ENCODE assay signal across 8 mouse cellular contexts in the genomic region with DNA sequence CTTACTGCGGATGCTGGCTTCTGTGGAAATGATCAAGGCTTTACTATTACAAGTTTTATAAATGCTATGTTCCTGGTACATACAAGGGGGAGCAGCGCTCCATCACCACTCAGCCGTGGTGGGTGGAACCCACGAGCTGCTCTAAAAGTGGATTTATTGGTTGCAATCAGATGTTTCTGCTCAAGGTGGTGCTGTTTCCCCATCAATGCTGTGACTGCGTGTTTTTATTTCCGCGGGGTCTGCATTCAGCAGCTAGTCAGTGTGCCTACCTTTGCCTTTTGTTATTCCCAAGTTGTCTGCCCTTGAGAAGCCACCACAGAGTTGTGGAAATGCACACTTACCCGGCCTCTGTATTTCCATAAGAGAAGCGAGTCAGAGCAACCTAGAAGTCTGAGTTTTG.
A peak's percentile ranks its signal among the peaks of the same experiment; 100 is the strongest.
DNase-seq lines count a peak whose midpoint lies in the region; ATAC-seq lines count a peak whose summit lies in the region.

No protein-coding gene starts in this region.

- no peaks in the 10 kb centered on the region for H3K36me3 ChIP-seq in forebrain, embryonic 11.5 days (ENCODE audit: control insufficient read depth, insufficient read depth, low read length)
- H3K36me3 ChIP-seq in hindbrain, embryonic 14.5 days (replicated peaks; ENCODE audit: control insufficient read depth, insufficient read depth), result no peaks in the 10 kb centered on the region
- no peaks in the 10 kb centered on the region for H3K36me3 ChIP-seq in midbrain, embryonic 10.5 days

- H3K9me3 ChIP-seq in forebrain, embryonic 11.5 days (ENCODE audit: control insufficient read depth, low read length), result no peaks in the 10 kb centered on the region
- H3K9me3 ChIP-seq in hindbrain, embryonic 14.5 days (ENCODE audit: control insufficient read depth, low read length), result no peaks in the 10 kb centered on the region
- no peaks in the 10 kb centered on the region for H3K9me3 ChIP-seq in midbrain, embryonic 10.5 days (replicated peaks)

- no peak overlapping the region for H3K4me3 ChIP-seq in forebrain, embryonic 11.5 days (ENCODE audit: low read depth, low read length)
- no peak overlapping the region for H3K4me3 ChIP-seq in hindbrain, embryonic 14.5 days (replicated peaks; ENCODE audit: low read length)
- H3K4me3 ChIP-seq in midbrain, embryonic 10.5 days, result no peak overlapping the region

- no peak for ATAC-seq in cerebellum, adult (ENCODE audit: insufficient number of reproducible peaks, low FRiP score, low TSS enrichment)
- no peak; the same call in 1 of the 2 replicates for ATAC-seq in forebrain, embryonic 11.5 days (replicated peaks; ENCODE audit: low FRiP score)
- ATAC-seq in hindbrain, embryonic 14.5 days (ENCODE audit: low FRiP score), result peak; percentile 41; the same call in 1 of the 2 replicates

- H3K27ac ChIP-seq in forebrain, embryonic 11.5 days (ENCODE audit: low read depth, low read length), result no peak overlapping the region
- H3K27ac ChIP-seq in hindbrain, embryonic 14.5 days, result no peak overlapping the region
- H3K27ac ChIP-seq in midbrain, embryonic 10.5 days (replicated peaks), result no peak overlapping the region

- no peak overlapping the region for H3K9ac ChIP-seq in forebrain, embryonic 11.5 days (ENCODE audit: low read length)
- H3K9ac ChIP-seq in hindbrain, embryonic 14.5 days, result no peak overlapping the region

- whole genome bisulfite sequencing in forebrain, embryonic 11.5 days, result 27% methylated on average over 9 of the region's 9 CpGs
- WGBS in hindbrain, embryonic 14.5 days, result 23% methylated on average over 9 of the region's 9 CpGs
- WGBS in midbrain, embryonic 10.5 days, result 40% methylated on average over 9 of the region's 9 CpGs

- H3K4me2 ChIP-seq in forebrain, embryonic 11.5 days (ENCODE audit: low read depth, low read length, severe bottlenecking), result no peak overlapping the region
- no peak overlapping the region for H3K4me2 ChIP-seq in hindbrain, embryonic 14.5 days (replicated peaks)

- H3K4me1 ChIP-seq in forebrain, embryonic 11.5 days (replicated peaks; ENCODE audit: control insufficient read depth, insufficient read depth, low read length), result peaks cover 5% of the 10 kb centered on the region; the same call in 1 of the 2 replicates
- H3K4me1 ChIP-seq in hindbrain, embryonic 14.5 days (replicated peaks; ENCODE audit: control insufficient read depth, insufficient read depth, low read length), result peaks cover 13% of the 10 kb centered on the region; the same call in 1 of the 2 replicates
- peaks cover 19% of the 10 kb centered on the region for H3K4me1 ChIP-seq in midbrain, embryonic 10.5 days

- H3K27me3 ChIP-seq in forebrain, embryonic 11.5 days (ENCODE audit: control insufficient read depth, insufficient read depth, low read length), result no peaks in the 10 kb centered on the region
- no peaks in the 10 kb centered on the region for H3K27me3 ChIP-seq in hindbrain, embryonic 14.5 days (ENCODE audit: control insufficient read depth, insufficient read depth, low read length)
- H3K27me3 ChIP-seq in midbrain, embryonic 10.5 days (ENCODE audit: low read depth, poor library complexity, severe bottlenecking), result no peaks in the 10 kb centered on the region

- peak; percentile 12 for DNase-seq in cerebellum, adult 11 months
- DNase-seq in WW6 (ENCODE audit: low read depth, low spot score), result peak; percentile 36
- peak; percentile 68 for DNase-seq in forebrain, embryonic 11.5 days (ENCODE audit: low spot score)
- peak; percentile 89 for DNase-seq in hindbrain, embryonic 14.5 days (ENCODE audit: low spot score)
- peak; percentile 50 to 69 for DNase-seq in layer of hippocampus, postnatal 36 days
- peak; percentile 48 for DNase-seq in midbrain, embryonic 10.5 days (ENCODE audit: low spot score)
- peak; percentile 33 for DNase-seq in telencephalon, adult 2 months (ENCODE audit: low read depth, low spot score)

Comparison
In these comparisons a context has a peak if more than half of its experiments do, and no peak if none do; other contexts are left out.
1. DNase-seq: peak in every context shown above with its lines; median percentile 89 in hindbrain, embryonic 14.5 days; 68 in forebrain, embryonic 11.5 days; 60 in layer of hippocampus, postnatal 36 days; 48 in midbrain, embryonic 10.5 days; 36 in WW6; 33 in telencephalon, adult 2 months; 12 in cerebellum, adult 11 months.